Mouse (Mus musculus): ENCODE results near the gene Itpkb. TPM values are rescaled to one million over a fixed set of nuclear protein-coding genes. Genes with fewer than 3 reads are reported as not detected.

The Itpkb gene
- polyA plus RNA-seq (2021; fragmentation: Nextera tagmentation): 1.1 and 3.0 TPM in 2 replicates
- long read RNA-seq, experiment 1, partial matches to known transcripts: 2 of 5 reads
- long read RNA-seq, experiment 1, other reads (novel, unspliced or antisense): 3 of 5 reads
- long read RNA-seq, experiment 2, partial matches to known transcripts: 0 of 3 reads
- long read RNA-seq, experiment 2, other reads (novel, unspliced or antisense): 3 of 3 reads

DNA sequence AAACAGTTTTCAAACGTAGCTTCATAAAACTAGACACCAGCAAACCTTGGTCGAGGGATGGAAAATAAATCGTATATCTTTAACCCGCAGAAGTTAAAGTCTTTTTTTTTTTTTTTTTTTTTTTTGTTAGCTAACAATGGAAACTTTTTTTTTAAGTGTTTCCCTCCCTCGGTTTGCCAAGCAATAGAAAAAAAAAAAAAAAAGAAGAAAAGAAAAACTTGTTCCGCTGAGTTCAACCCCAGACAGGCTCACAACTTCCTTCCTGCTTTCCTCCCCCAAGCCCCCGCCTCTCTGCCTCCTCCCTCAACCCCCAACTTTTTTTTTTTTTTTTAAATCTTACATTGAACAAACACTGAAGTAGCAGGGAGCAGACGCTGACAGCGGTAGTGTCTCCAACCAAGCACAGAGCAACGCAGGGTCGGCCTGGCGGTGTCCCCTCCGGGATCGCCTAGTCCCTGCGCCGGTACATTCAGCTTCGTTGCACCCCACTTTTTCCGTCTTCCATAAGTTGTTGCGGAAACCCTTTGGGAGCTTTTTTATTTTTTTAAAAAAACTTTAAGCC, at the start of gene Itpkb:
Gene Itpkb, plus strand, starts transcription at position 341 of the 562 bp plus-strand sequence.

Other genes with a start within 250 kb of the Itpkb start
- 17.1 and 20.0 TPM in 2 replicates for gene Coq8a, start 130.9 kb upstream of the Itpkb start, polyA plus RNA-seq (2021; fragmentation: Nextera tagmentation)
- gene Psen2, start 67.0 kb upstream of the Itpkb start, polyA plus RNA-seq (2021; fragmentation: Nextera tagmentation): 9.7 and 11.2 TPM in 2 replicates
- gene Stum, start 153.0 kb downstream of the Itpkb start, polyA plus RNA-seq (2021; fragmentation: Nextera tagmentation): 52.6 and 73.8 TPM in 2 replicates
- gene Parp1, start 238.4 kb downstream of the Itpkb start, polyA plus RNA-seq (2021; fragmentation: Nextera tagmentation): 32.1 and 36.2 TPM in 2 replicates

All from left cerebral cortex, adult 6 months (tissue).